Mouse (Mus musculus) lung, adult 18-20 months (tissue): ENCODE measurements at regions not wholly inside any gene's neighbourhood (a gene's known extent, or its start where the extent isn't known, plus 50 kb on each side); places are given as distances from the start of the nearest gene placed in this dataset.

ENCODE experiments used
- DNase-seq, 2 experiments: peaks; one replicate each; pipeline ENCODE4 v3.0.0; 2022; ENCODE audit warnings: mixed read lengths in 2 of 2

- DNase-seq = no peak
Observed at GRCm38 (mm10) chr2:45230351-45231209, 113.4 kb upstream of the Zeb2 start.

- no peak for DNase-seq
Observed at GRCm38 (mm10) chr2:45229501-45229900, 112.3 kb upstream of the Zeb2 start.

- DNase-seq = no peak
Observed at GRCm38 (mm10) chr2:45227276-45227944, 110.2 kb upstream of the Zeb2 start.

- no peak for DNase-seq
Observed at GRCm38 (mm10) chr2:45226045-45226370, 108.8 kb upstream of the Zeb2 start.

GRCm38 (mm10) chr2:45225364-45226044 lies 108.3 kb upstream of the Zeb2 start:
- DNase-seq = no peak

- DNase-seq = no peak
Observed at GRCm38 (mm10) chr2:45222213-45222612, 105.0 kb upstream of the Zeb2 start.

- DNase-seq = peak in 1 of 2 experiments; percentile 12
Observed at GRCm38 (mm10) chr2:45219851-45220250, 102.7 kb upstream of the Zeb2 start.

- DNase-seq = no peak
Observed at GRCm38 (mm10) chr2:45212833-45213232, 95.6 kb upstream of the Zeb2 start.

- no peak for DNase-seq
Observed at GRCm38 (mm10) chr2:45208526-45208925, 91.3 kb upstream of the Zeb2 start.

- DNase-seq = no peak
Observed at GRCm38 (mm10) chr2:45205756-45206155, 88.6 kb upstream of the Zeb2 start.

GRCm38 (mm10) chr2:45205211-45205610 lies 88.0 kb upstream of the Zeb2 start:
- DNase-seq = no peak

- DNase-seq = no peak
Observed at GRCm38 (mm10) chr2:45197955-45198631, 80.9 kb upstream of the Zeb2 start.

- peak in 1 of 2 experiments; percentile 8 for DNase-seq
Observed at GRCm38 (mm10) chr2:45197342-45197741, 80.1 kb upstream of the Zeb2 start.

GRCm38 (mm10) chr2:45196511-45196910 lies 79.3 kb upstream of the Zeb2 start:
- no peak for DNase-seq

- no peak for DNase-seq
Observed at GRCm38 (mm10) chr2:45194335-45194734, 77.1 kb upstream of the Zeb2 start.

- DNase-seq = no peak
Observed at GRCm38 (mm10) chr2:45185621-45185999, 68.4 kb upstream of the Zeb2 start.

GRCm38 (mm10) chr2:45184704-45185620 lies 67.8 kb upstream of the Zeb2 start:
- DNase-seq = peak in 1 of 2 experiments; percentile 23

- DNase-seq = no peak
Observed at GRCm38 (mm10) chr2:45184149-45184548, 67.0 kb upstream of the Zeb2 start.

GRCm38 (mm10) chr2:45182876-45183275 lies 65.7 kb upstream of the Zeb2 start:
- no peak for DNase-seq

- DNase-seq = no peak
Observed at GRCm38 (mm10) chr2:45181552-45181951, 64.4 kb upstream of the Zeb2 start.

- DNase-seq = no peak
Observed at GRCm38 (mm10) chr2:45178849-45179453, 61.8 kb upstream of the Zeb2 start.

- DNase-seq = no peak
Observed at GRCm38 (mm10) chr2:45172382-45172781, 55.2 kb upstream of the Zeb2 start.
